Mouse (Mus musculus) olfactory bulb, adult 2 months (tissue): ENCODE results near the gene Mphosph10.

Experiments
- CTCF ChIP-seq: fragments of 200-500 bp; IDR thresholded peaks from 2 replicates; pipeline ENCODE4 v1.5.1; 2012; ENCODE audit warnings: low read depth, mild to moderate bottlenecking, low read length, moderate library complexity; ENCODE audit not compliant: insufficient read depth
- POLR2A ChIP-seq: fragments of 200-500 bp; IDR thresholded peaks from 2 replicates; pipeline ENCODE4 v1.6.1; 2012; ENCODE audit warnings: mild to moderate bottlenecking, low read depth, low read length, moderate library complexity; ENCODE audit not compliant: insufficient read depth

DNA sequence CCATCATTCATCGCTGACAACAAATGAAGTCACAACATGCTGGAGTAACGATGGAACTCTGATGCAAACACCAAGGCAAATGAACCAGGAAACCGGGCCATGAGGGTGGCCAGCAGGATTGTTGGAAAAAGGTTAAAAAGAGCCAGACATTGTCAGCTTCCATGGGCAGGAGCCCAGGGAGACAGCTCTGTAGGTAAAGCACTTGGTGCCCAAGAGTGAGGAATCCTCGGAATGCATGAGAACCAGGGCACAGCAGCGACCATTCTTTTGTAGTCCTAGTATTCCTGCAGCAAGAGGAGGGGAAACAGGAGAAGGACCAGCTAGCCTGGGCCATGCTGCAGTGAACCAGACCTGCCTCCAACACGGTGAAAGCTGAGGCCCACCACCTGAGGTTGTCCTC lies 33.4 kb downstream of the Mphosph10 start:
- TF ChIP-seq CTCF (no peak), POLR2A (no peak)
